Mouse (Mus musculus): Measurements from ENCODE around the gene Foxc2. TPM values are rescaled to one million over a fixed set of nuclear protein-coding genes. Genes with fewer than 3 reads are reported as not detected.

Foxc2 gene
- polyA plus RNA-seq, 1 experiment from 2014 or later, result 1.7 TPM

- 4% methylated on average over 7 of the region's 7 CpGs for WGBS
- Histone ChIP-seq H3K4me1 (replicated peaks; ENCODE audit: control insufficient read depth, insufficient read depth, low read length) (peaks cover 9% of the 10 kb centered on the region), H3K4me2 (ENCODE audit: low read length) (no peak overlapping the region), H3K27ac (ENCODE audit: low read length) (no peak overlapping the region), H3K27me3 (replicated peaks; ENCODE audit: control insufficient read depth, insufficient read depth, low read length) (peaks cover 89% of the 10 kb centered on the region), H3K4me3 (replicated peaks; ENCODE audit: low read length) (no peak overlapping the region), H3K36me3 (ENCODE audit: control insufficient read depth, insufficient read depth) (no peaks in the 10 kb centered on the region), H3K9me3 (ENCODE audit: control insufficient read depth, low read length) (0 out of 2 replicates have a peak, but pooled peaks cover 2% of the 10 kb centered on the region), H3K9ac (replicated peaks; ENCODE audit: low read depth, low read length) (no peak overlapping the region)
- no peak for ATAC-seq
Observed at GRCm38 (mm10) chr8:121122368-121122767, 6.4 kb downstream of the Foxc2 start.

- no peak for ATAC-seq
- Histone ChIP-seq H3K27ac (ENCODE audit: low read length) (no peak overlapping the region), H3K36me3 (ENCODE audit: control insufficient read depth, insufficient read depth) (no peaks in the 10 kb centered on the region), H3K27me3 (replicated peaks; ENCODE audit: control insufficient read depth, insufficient read depth, low read length) (peaks cover 86% of the 10 kb centered on the region), H3K4me2 (ENCODE audit: low read length) (no peak overlapping the region), H3K9ac (replicated peaks; ENCODE audit: low read depth, low read length) (no peak overlapping the region), H3K4me3 (replicated peaks; ENCODE audit: low read length) (no peak overlapping the region), H3K9me3 (ENCODE audit: control insufficient read depth, low read length) (0 out of 2 replicates have a peak, but pooled peaks cover 2% of the 10 kb centered on the region), H3K4me1 (replicated peaks; ENCODE audit: control insufficient read depth, insufficient read depth, low read length) (peaks cover 9% of the 10 kb centered on the region)
- 24% methylated on average over 2 of the region's 2 CpGs for WGBS
Observed at GRCm38 (mm10) chr8:121123113-121123512, 7.1 kb downstream of the Foxc2 start.

GRCm38 (mm10) chr8:121124547-121125239 is 8.7 kb downstream of the Foxc2 start:
- peaks cover 21% of the 10 kb centered on the region for H3K4me1 ChIP-seq (replicated peaks; ENCODE audit: control insufficient read depth, insufficient read depth, low read length)
- H3K9me3 ChIP-seq (ENCODE audit: control insufficient read depth, low read length), result 0 out of 2 replicates have a peak, but pooled peaks cover 2% of the 10 kb centered on the region
- no peaks in the 10 kb centered on the region for H3K36me3 ChIP-seq (ENCODE audit: control insufficient read depth, insufficient read depth)
- peaks cover 88% of the 10 kb centered on the region for H3K27me3 ChIP-seq (replicated peaks; ENCODE audit: control insufficient read depth, insufficient read depth, low read length)
- H3K4me2 ChIP-seq (ENCODE audit: low read length), result no peak overlapping the region
- ATAC-seq, result no peak
- H3K4me3 ChIP-seq (replicated peaks; ENCODE audit: low read length), result no peak overlapping the region
- no peak overlapping the region for H3K9ac ChIP-seq (replicated peaks; ENCODE audit: low read depth, low read length)
- H3K27ac ChIP-seq (ENCODE audit: low read length), result no peak overlapping the region
- WGBS, result 2% methylated on average over 17 of the region's 17 CpGs

DNA sequence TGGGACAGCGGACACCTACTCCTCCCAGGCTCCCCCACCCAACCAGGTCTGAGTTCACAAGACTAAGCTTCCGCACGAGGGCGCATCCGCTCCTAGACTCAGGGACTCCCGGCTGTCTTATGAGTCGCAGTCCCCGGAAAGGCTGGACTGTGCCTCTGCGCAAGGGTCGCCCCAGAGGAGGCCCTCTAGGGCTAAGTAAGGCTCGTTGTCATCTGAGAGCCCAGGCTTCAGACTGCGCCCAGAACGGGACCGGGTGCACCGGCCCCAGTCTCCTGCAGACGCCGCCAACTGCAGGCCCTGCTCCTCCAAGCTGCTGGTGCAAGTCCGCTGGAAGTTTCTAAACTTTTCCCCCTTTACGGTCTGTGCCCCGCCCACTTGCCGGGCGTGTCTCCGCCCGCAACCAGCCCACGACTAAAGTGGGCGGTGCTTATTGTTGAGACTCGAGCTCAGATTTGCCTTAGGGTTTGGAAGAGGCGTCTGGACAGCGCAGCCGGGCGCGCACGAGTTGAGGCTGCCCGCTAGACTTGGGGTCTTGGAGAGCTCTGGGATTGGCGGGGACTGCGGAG is 9.4 kb downstream of the Foxc2 start:
- WGBS, result under 1% methylated on average over 36 of the region's 36 CpGs
- ATAC-seq, result peak; percentile 62
- no peak overlapping the region for H3K9ac ChIP-seq (replicated peaks; ENCODE audit: low read depth, low read length)
- H3K36me3 ChIP-seq (ENCODE audit: control insufficient read depth, insufficient read depth), result no peaks in the 10 kb centered on the region
- peak overlapping the region; percentile 32 for H3K4me2 ChIP-seq (ENCODE audit: low read length)
- peaks cover 88% of the 10 kb centered on the region for H3K27me3 ChIP-seq (replicated peaks; ENCODE audit: control insufficient read depth, insufficient read depth, low read length)
- H3K4me1 ChIP-seq (replicated peaks; ENCODE audit: control insufficient read depth, insufficient read depth, low read length), result peaks cover 21% of the 10 kb centered on the region
- no peak overlapping the region for H3K27ac ChIP-seq (ENCODE audit: low read length)
- H3K4me3 ChIP-seq (replicated peaks; ENCODE audit: low read length), result peak overlapping the region; percentile 15; the same call in 1 of the 2 replicates
- 0 out of 2 replicates have a peak, but pooled peaks cover 2% of the 10 kb centered on the region for H3K9me3 ChIP-seq (ENCODE audit: control insufficient read depth, low read length)

GRCm38 (mm10) chr8:121126191-121126590 is 10.2 kb downstream of the Foxc2 start:
- ATAC-seq, result no peak
- Histone ChIP-seq H3K4me2 (ENCODE audit: low read length) (no peak overlapping the region), H3K27ac (ENCODE audit: low read length) (no peak overlapping the region), H3K9ac (replicated peaks; ENCODE audit: low read depth, low read length) (no peak overlapping the region), H3K9me3 (ENCODE audit: control insufficient read depth, low read length) (0 out of 2 replicates have a peak, but pooled peaks cover 2% of the 10 kb centered on the region), H3K27me3 (replicated peaks; ENCODE audit: control insufficient read depth, insufficient read depth, low read length) (peaks cover 87% of the 10 kb centered on the region), H3K4me1 (replicated peaks; ENCODE audit: control insufficient read depth, insufficient read depth, low read length) (peaks cover 21% of the 10 kb centered on the region), H3K4me3 (replicated peaks; ENCODE audit: low read length) (no peak overlapping the region), H3K36me3 (ENCODE audit: control insufficient read depth, insufficient read depth) (no peaks in the 10 kb centered on the region)
- 4% methylated on average over 6 of the region's 6 CpGs for WGBS

DNA sequence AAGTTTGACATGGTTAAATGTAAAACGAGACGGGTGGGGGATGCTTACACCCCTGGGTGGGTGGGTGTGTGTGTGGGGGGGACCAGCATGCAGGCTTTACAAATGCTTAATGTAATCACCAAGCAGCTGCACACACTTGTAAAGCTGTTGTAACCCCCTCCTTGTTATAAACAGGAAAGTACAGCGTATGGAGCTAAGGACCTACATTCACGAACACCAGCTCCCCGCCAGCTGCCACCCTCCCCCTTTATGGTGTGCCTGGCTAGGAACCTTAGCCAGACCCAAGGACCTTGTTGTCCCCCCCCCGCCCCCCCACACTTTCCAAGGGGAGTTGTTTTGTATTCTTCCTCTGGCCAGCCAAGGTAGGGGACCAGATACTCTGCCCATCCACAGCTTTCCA is 10.7 kb downstream of the Foxc2 start:
- H3K4me1 ChIP-seq (replicated peaks; ENCODE audit: control insufficient read depth, insufficient read depth, low read length), result peaks cover 21% of the 10 kb centered on the region
- no peak overlapping the region for H3K9ac ChIP-seq (replicated peaks; ENCODE audit: low read depth, low read length)
- no peak for ATAC-seq

GRCm38 (mm10) chr8:121127291-121127701 is 11.3 kb downstream of the Foxc2 start:
- peaks cover 87% of the 10 kb centered on the region for H3K27me3 ChIP-seq (replicated peaks; ENCODE audit: control insufficient read depth, insufficient read depth, low read length)
- no peak overlapping the region for H3K4me2 ChIP-seq (ENCODE audit: low read length)
- no peaks in the 10 kb centered on the region for H3K36me3 ChIP-seq (ENCODE audit: control insufficient read depth, insufficient read depth)
- under 1% methylated on average over 11 of the region's 11 CpGs for WGBS
- H3K4me1 ChIP-seq (replicated peaks; ENCODE audit: control insufficient read depth, insufficient read depth, low read length), result peaks cover 21% of the 10 kb centered on the region
- no peak overlapping the region for H3K4me3 ChIP-seq (replicated peaks; ENCODE audit: low read length)
- ATAC-seq, result no peak
- no peak overlapping the region for H3K27ac ChIP-seq (ENCODE audit: low read length)
- H3K9ac ChIP-seq (replicated peaks; ENCODE audit: low read depth, low read length), result no peak overlapping the region
- H3K9me3 ChIP-seq (ENCODE audit: control insufficient read depth, low read length), result 0 out of 2 replicates have a peak, but pooled peaks cover 2% of the 10 kb centered on the region

More for the DNA sequence above, 10.7 kb downstream of the Foxc2 start:
- 2% methylated on average over 5 of the region's 6 CpGs for WGBS
- no peak overlapping the region for H3K4me2 ChIP-seq (ENCODE audit: low read length)
- H3K27ac ChIP-seq (ENCODE audit: low read length), result no peak overlapping the region
- H3K27me3 ChIP-seq (replicated peaks; ENCODE audit: control insufficient read depth, insufficient read depth, low read length), result peaks cover 87% of the 10 kb centered on the region
- no peak overlapping the region for H3K4me3 ChIP-seq (replicated peaks; ENCODE audit: low read length)
- H3K9me3 ChIP-seq (ENCODE audit: control insufficient read depth, low read length), result 0 out of 2 replicates have a peak, but pooled peaks cover 2% of the 10 kb centered on the region
- no peaks in the 10 kb centered on the region for H3K36me3 ChIP-seq (ENCODE audit: control insufficient read depth, insufficient read depth)

DNA sequence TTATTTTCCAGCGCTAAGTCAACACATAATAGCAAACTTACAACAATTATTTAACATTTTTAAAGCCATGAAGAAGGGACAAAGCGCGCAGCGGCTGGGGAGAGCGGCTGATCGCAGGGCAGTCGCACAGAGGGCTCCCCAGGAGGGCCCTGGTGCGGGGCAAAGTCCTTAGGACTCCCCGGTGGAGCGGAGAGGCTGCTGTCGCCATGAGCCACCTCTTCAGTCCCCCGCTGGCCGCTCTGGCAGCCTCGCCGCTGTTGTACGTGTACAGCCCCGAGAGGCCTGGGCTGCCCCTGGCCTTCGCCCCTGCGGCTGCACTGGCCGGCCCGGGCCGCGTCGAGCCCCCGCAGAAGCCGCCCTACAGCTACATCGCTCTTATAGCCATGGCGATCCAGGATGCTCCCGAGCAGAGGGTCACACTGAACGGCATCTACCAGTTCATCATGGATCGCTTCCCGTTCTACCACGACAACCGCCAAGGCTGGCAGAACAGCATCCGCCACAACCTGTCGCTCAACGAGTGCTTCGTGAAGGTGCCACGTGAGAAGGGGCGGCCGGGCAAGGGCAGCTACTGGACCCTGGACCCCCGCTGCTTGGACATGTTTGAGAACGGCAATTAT is 11.9 kb downstream of the Foxc2 start, which contains the start of gene Foxl1:
Gene Foxl1, plus strand, starts transcription at position 185 of the 620 bp plus-strand sequence.
- H3K9ac ChIP-seq (replicated peaks; ENCODE audit: low read depth, low read length), result no peak within 1 kb of the TSS
- ATAC-seq, result no peak
- H3K36me3 ChIP-seq (ENCODE audit: control insufficient read depth, insufficient read depth), result no peaks in the 10 kb centered on the region
- 1% methylated on average over 43 of the region's 43 CpGs for WGBS
- H3K9me3 ChIP-seq (ENCODE audit: control insufficient read depth, low read length), result 0 out of 2 replicates have a peak, but pooled peaks cover 2% of the 10 kb centered on the region
- peaks cover 82% of the 10 kb centered on the region for H3K27me3 ChIP-seq (replicated peaks; ENCODE audit: control insufficient read depth, insufficient read depth, low read length)
- peaks cover 21% of the 10 kb centered on the region for H3K4me1 ChIP-seq (replicated peaks; ENCODE audit: control insufficient read depth, insufficient read depth, low read length)
- H3K4me3 ChIP-seq (replicated peaks; ENCODE audit: low read length), result 0 out of 2 replicates have a peak within 1 kb of the TSS, but pooled peaks have one; percentile 4
- H3K4me2 ChIP-seq (ENCODE audit: low read length), result peak within 1 kb of the TSS; percentile 26; the same call in 1 of the 2 replicates
- no peak within 1 kb of the TSS for H3K27ac ChIP-seq (ENCODE audit: low read length)
